Mouse (Mus musculus) megakaryocyte, adult 5-6 weeks (primary cell): Measurements from ENCODE around the gene Kank1. TPM values are rescaled to one million over a fixed set of nuclear protein-coding genes. Genes with fewer than 3 reads are reported as not detected.

Experiments used
- total RNA-seq, 2 experiments: library from RNA; stranded (forward) in 1 of 2; stranded (reverse) in 1 of 2; fragments of 153-499, 151-499 nt in 1 of 2; fragments of 221-1000, 200-1000 nt in 1 of 2; gene quantifications; 2 replicates each; pipeline versions ENCODE4 v1.2.3 to v1.2.4; 2015 to 2017

Kank1 gene
- total RNA-seq, 2 experiments from 2014 or later, result not detected

Other genes with a start within 250 kb of the Kank1 start
- gene Dock8, start 237.4 kb upstream of the Kank1 start, total RNA-seq (2015), result 168 and 172 TPM in 2 replicates
- gene Dock8, start 237.4 kb upstream of the Kank1 start, total RNA-seq (2017), result 89.8 and 102 TPM in 2 replicates